Mouse (Mus musculus) erythroblast, embryonic 14.5 days (primary cell): ENCODE measurements around the gene C2. TPM values are rescaled to one million over a fixed set of nuclear protein-coding genes. Genes with fewer than 3 reads are reported as not detected.

Experiments used
- H3K27me3 ChIP-seq: 2 replicates; pipeline ENCODE4 v1.6.1; 2012; ENCODE audit warnings: inconsistent platforms; ENCODE audit not compliant: control insufficient read depth
- H3K36me3 ChIP-seq: 2 replicates; pipeline ENCODE4 v1.6.1; 2012; ENCODE audit warnings: mild to moderate bottlenecking, inconsistent platforms; ENCODE audit not compliant: control insufficient read depth
- H3K4me1 ChIP-seq: 2 replicates; pipeline ENCODE4 v1.6.1; 2012; ENCODE audit warnings: inconsistent platforms; ENCODE audit not compliant: control insufficient read depth
- H3K4me3 ChIP-seq: replicated peaks from 2 replicates; pipeline ENCODE3; 2012; ENCODE audit warnings: moderate library complexity, mild to moderate bottlenecking, inconsistent platforms
- H3K9me3 ChIP-seq: 2 replicates; pipeline ENCODE4 v1.6.1; 2012; ENCODE audit warnings: low read length, inconsistent platforms, mixed read lengths; ENCODE audit not compliant: control insufficient read depth
- GATA1 ChIP-seq: IDR thresholded peaks from 2 replicates; pipeline ENCODE4 v1.6.1; 2012; ENCODE audit warnings: low read length, inconsistent platforms, mixed read lengths
- TAL1 ChIP-seq: IDR thresholded peaks from 3 replicates; pipeline ENCODE4 v1.6.1; 2012; ENCODE audit warnings: low read length, inconsistent platforms, mixed read lengths
- polyA plus RNA-seq: library from polyadenylated mRNA; stranded (reverse); fragments of >175 nt; gene quantifications from 2 replicates; pipeline ENCODE4 v1.2.3, GENCODE M21; 2012

Gene C2
- 0.13 and 0.17 TPM in 2 replicates for polyA plus RNA-seq

- peaks cover 63% of the 10 kb centered on the region for H3K4me1 ChIP-seq
Measured at GRCm38 (mm10) chr17:34898160-34898586, at the start of gene C2, which contains the start of gene Ehmt2. Gene C2, minus strand, starts transcription at chr17:34898265. Gene Ehmt2, plus strand, starts transcription at chr17:34898469.

GRCm38 (mm10) chr17:34947606-34948005 is 49.5 kb upstream of the C2 start:
- TF ChIP-seq TAL1: no peak
- TF ChIP-seq GATA1: no peak
- peaks cover 23% of the 10 kb centered on the region for H3K4me1 ChIP-seq

More at GRCm38 (mm10) chr17:34898160-34898586, at the start of gene C2, which contains the start of gene Ehmt2:
- Histone ChIP-seq H3K36me3 (peaks cover 10% of the 10 kb centered on the region), H3K9me3 (no peaks in the 10 kb centered on the region), H3K4me3 (peak within 1 kb of the TSS; percentile 73), H3K27me3 (peaks cover 2% of the 10 kb centered on the region; the same call in 1 of the 2 replicates)
- TF ChIP-seq GATA1 (no peak), TAL1 (no peak)

GRCm38 (mm10) chr17:34946486-34947140 is 48.5 kb upstream of the C2 start:
- H3K4me3 ChIP-seq: no peak overlapping the region
- H3K27me3 ChIP-seq: no peaks in the 10 kb centered on the region
- H3K36me3 ChIP-seq: peaks cover 23% of the 10 kb centered on the region
- no peaks in the 10 kb centered on the region for H3K9me3 ChIP-seq
- no peak for TF ChIP-seq GATA1
- no peak for TF ChIP-seq TAL1
- peaks cover 21% of the 10 kb centered on the region for H3K4me1 ChIP-seq

More at GRCm38 (mm10) chr17:34947606-34948005, 49.5 kb upstream of the C2 start:
- Histone ChIP-seq H3K27me3 (no peaks in the 10 kb centered on the region), H3K9me3 (no peaks in the 10 kb centered on the region), H3K4me3 (no peak overlapping the region), H3K36me3 (peaks cover 23% of the 10 kb centered on the region)

GRCm38 (mm10) chr17:34944362-34944761 is 46.3 kb upstream of the C2 start:
- no peaks in the 10 kb centered on the region for H3K27me3 ChIP-seq
- TF ChIP-seq TAL1: no peak
- no peak for TF ChIP-seq GATA1

GRCm38 (mm10) chr17:34943128-34943815 is 45.2 kb upstream of the C2 start:
- TF ChIP-seq TAL1: no peak
- no peak for TF ChIP-seq GATA1
- no peaks in the 10 kb centered on the region for H3K9me3 ChIP-seq

More at GRCm38 (mm10) chr17:34944362-34944761, 46.3 kb upstream of the C2 start:
- peaks cover 10% of the 10 kb centered on the region for H3K4me1 ChIP-seq
- peaks cover 2% of the 10 kb centered on the region for H3K36me3 ChIP-seq
- no peaks in the 10 kb centered on the region for H3K9me3 ChIP-seq
- no peak overlapping the region for H3K4me3 ChIP-seq

GRCm38 (mm10) chr17:34941344-34942041 is 43.4 kb upstream of the C2 start:
- peak overlapping the region; percentile 49 for H3K4me3 ChIP-seq
- peaks cover 10% of the 10 kb centered on the region for H3K4me1 ChIP-seq
- no peak for TF ChIP-seq GATA1
- no peaks in the 10 kb centered on the region for H3K27me3 ChIP-seq
- no peaks in the 10 kb centered on the region for H3K36me3 ChIP-seq
- no peaks in the 10 kb centered on the region for H3K9me3 ChIP-seq

More at GRCm38 (mm10) chr17:34943128-34943815, 45.2 kb upstream of the C2 start:
- Histone ChIP-seq H3K4me3 (no peak overlapping the region), H3K4me1 (peaks cover 10% of the 10 kb centered on the region), H3K36me3 (no peaks in the 10 kb centered on the region), H3K27me3 (no peaks in the 10 kb centered on the region)

- H3K4me3 ChIP-seq: no peak overlapping the region
- TF ChIP-seq TAL1 (no peak), GATA1 (no peak)
Measured at GRCm38 (mm10) chr17:34937960-34938505, 40.0 kb upstream of the C2 start.

GRCm38 (mm10) chr17:34934830-34935229 is 36.8 kb upstream of the C2 start:
- Histone ChIP-seq H3K36me3 (peaks cover 5% of the 10 kb centered on the region), H3K27me3 (no peaks in the 10 kb centered on the region), H3K4me3 (no peak overlapping the region), H3K9me3 (no peaks in the 10 kb centered on the region), H3K4me1 (peaks cover 18% of the 10 kb centered on the region)
- no peak for TF ChIP-seq TAL1
- no peak for TF ChIP-seq GATA1

More at GRCm38 (mm10) chr17:34937960-34938505, 40.0 kb upstream of the C2 start:
- H3K9me3 ChIP-seq: no peaks in the 10 kb centered on the region
- H3K4me1 ChIP-seq: peaks cover 13% of the 10 kb centered on the region
- peaks cover 5% of the 10 kb centered on the region for H3K36me3 ChIP-seq
- no peaks in the 10 kb centered on the region for H3K27me3 ChIP-seq
